Mouse (Mus musculus) induced T-regulatory cell, adult 2 months (primary cell): ENCODE data around the gene Il1rap.
A peak's percentile ranks its signal among the peaks of the same experiment; 100 is the strongest.

Experiments
- DNase-seq: peaks from one replicate; pipeline ENCODE4 v3.0.0-alpha.2; 2012; ENCODE audit warnings: low read depth

Gene Il1rap

DNA sequence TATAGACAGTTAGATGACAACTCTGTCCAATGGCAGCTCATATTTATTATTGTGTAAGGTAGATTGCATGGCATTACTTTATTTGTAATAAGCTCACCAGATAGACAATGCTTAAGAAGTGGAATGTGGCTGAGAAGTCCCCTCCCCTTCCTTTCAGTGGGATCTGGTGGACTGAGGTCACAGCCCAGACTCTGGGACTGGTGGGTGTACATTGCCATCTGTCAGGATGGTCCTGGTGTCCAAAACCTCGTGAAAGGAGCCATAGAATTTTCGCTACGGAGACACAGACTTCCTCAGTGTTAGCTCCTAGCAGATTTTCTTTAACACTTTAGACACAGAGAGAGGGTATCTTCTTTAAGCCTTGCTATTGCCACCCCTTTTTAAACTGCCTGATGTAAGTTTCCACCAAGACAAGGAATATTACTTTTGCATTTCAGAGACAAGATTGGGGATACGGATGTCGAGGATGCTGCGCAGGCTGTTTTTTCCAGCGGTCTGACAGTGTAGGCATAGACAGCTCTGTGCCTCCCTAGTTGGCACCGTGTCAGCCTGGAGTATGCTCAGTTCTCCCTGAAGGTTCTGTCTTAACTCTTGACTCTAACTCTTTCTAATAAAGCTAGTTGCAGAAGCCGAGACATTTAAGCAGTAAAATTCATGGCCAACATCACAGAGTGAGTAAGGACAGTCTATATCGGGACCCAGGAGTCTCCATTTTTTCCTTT is 31.2 kb downstream of the Il1rap start:
- no peak for DNase-seq

DNA sequence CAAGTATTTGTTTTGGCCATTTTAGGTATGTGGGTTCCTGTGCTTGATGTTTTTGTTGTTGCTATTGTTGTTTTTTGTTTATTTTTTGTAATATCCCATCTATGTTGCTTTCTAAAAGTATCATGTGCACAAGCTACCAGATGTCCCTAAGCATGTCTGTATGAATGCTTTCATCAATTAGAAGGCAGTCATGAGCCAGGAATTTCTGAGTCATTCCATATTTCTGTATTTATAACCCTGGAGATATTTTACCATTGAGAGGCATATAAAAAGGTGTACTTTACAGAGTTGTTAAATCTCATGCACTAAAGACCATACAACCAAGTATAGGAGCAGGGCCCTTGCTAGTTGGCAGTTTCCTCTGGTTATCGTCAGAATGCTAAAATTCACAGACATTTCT is 41.6 kb downstream of the Il1rap start:
- no peak for DNase-seq

DNA sequence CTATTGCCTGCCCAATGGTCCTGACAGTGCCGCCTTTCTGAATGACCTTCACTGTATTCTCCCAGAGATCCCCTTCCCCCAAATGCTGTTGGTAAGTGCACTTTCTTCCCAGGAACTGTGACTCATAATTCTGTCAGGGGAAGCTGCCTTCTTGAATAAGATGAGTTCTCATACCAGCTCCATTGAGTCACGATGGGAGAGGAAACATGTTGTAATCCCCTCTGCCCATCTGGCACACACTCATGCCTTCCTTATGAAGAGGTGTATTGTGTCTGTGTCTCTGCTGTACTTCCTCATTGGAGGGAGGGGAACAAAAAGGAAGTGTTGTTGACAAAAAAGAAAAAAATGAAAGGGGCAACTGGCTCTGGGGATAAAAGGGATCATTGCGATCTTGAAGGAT is 44.6 kb downstream of the Il1rap start:
- DNase-seq: no peak

DNA sequence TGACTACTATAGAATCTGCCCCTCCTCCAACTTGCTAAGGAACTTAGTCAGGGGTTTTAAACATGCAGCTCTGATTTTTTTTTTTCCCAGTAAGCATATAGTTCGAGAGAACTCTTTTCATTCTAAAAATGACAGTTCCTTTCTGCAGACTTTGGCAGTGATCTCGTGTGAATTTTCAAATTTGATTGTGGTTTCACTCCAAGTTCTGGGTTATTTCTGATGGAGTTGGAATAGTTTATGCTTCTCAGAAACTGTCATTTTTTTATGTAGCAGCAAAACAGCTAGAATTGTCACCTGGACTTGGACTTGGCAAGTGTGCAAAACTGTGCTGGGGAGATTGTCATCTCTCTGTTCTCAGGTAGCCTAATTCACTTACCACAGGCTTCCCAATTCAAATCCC is 53.3 kb downstream of the Il1rap start:
- no peak for DNase-seq

DNA sequence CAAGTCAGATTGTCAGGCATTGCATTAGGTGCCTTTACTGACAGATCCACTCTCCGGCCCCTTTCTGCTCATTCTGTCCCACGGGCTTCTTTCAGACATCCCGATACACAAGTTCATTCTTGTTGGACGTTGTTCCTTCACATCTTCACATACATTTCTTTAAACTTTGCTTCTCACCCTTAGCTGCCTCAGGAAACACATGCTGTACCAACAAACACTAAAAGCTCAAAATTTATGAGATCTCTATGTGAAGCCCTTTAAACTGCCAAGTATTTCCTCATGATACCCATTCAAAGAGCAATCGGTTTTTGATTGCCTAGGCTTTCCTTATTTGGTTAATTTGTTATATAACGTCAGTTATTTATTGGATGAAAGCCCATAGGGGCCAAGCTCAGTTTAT is 61.6 kb downstream of the Il1rap start:
- no peak for DNase-seq

DNA sequence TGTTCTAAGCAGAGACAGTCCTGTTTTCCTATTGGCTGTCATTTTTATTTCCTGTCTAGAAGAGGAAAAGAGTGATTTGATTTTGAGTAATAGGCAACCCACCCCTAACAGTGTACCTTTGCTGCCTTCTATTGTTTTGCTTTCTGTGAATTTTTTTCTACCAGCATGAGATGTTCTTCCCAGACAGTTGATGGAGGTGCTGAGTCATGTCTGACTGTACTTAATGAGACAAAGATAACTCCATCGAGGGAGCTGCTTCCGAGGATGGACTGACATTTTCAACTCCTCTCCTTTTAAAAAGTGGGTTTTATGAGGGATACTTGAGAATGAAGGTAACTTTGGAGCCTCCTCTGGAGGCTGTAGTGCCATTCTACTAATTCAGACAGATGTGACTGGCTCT is 64.6 kb downstream of the Il1rap start:
- peak; percentile 1 for DNase-seq

DNA sequence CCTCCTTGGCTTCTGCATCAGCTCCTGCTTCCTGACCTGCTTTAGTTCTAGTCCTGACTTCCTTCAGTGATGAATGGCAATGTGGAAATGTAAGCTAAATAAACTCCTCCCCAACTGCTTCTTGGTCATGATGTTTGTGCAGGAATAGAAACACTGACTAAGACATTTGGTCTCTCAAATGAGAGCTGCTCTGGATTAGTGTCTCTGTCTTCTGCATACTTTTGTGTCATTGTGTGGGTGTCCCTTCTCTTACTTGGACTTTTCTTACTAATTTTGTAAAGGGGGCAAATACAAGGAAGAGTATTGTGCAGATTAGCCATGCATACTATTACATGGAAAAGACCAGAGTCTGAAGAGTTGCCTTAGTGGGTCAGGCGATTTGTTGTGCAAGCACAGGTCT is 65.5 kb downstream of the Il1rap start:
- no peak for DNase-seq

DNA sequence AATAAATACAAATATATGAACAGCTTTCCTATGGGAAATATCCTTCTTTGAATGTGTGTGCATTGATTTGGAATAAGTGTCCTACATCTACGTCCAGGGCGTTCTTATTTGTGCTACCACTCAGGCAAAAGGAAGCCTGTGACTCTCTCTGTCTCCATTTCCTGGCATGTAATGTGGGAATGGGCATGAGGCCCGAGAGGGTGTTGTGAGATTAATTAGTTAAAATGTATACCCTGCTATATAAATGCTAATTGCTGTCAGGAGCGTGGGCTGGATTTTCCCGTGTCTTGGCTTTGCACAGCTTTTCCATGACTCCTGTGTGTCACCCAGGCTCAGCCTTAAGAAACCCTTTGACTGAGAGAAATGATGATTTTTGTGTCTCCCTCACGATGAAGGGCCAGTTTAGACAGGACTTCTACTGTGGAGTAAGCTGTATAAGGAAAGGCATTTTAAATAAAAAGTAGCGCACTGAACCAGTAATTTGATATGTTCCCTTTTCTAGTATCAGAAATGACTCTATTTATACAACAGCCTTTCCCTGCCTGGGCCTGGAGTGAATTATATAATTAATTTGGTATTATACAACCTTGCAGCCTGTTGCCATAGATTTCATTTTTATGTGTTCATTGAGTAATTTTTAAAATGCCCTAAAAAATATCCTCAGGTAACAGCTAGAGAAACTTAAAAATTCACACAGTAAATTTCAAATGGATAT is 81.4 kb downstream of the Il1rap start:
- DNase-seq: no peak

DNA sequence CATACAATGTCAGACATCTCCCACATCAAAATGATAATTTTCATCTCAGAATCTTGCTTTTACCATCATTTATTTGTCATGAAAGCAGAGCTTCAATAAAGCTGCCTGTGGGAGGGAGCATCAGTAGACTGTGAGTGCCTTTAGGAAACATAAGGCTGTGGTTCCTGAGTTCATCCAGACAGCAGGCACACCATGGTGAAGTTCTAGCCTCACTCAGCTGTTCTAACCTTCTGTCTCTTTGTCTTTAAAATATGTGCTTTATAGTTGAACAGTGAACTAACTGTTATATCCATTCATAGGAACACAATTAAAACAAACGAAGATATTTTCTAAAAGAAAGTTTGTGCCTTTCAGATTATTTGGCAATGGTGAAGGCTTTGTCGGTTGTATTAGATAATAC is 84.9 kb downstream of the Il1rap start:
- DNase-seq: no peak

DNA sequence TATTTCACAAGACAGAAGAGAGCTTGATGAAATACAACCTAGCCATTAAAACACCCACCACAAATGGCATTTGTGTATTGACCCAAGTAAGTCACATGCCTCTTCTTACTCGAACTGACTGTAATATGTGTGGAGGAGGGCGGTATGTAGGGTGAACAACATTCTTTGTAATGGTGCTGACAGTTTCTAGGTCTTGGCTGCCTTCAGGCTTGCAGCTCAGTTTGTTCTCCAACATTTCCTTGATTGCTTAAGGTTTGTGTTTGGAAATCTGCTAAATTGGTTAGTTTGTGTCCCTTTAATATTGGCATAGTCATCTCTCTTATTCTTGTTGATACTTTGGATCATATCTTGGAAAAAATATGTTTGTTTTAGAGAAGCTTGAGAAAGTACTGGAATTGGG is 87.6 kb downstream of the Il1rap start:
- DNase-seq: no peak

DNA sequence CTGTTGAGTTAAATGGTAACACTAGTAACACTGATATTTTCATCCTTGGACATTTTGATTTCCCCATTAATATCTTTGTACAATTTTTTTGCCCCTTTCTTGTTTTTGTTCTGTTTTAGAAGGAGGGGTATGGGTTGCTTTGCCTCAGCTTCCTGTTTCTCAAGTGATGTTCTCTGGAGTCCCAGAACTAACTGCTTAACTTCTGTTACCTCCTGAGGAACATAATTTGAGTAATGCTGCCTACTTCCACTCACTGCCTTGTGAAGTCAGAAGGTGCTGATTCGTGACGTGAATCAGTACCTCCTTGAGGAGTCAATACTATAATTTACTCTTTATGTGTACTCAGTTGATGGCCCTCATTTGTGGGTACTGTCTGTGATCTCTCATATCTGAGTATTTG is 98.9 kb downstream of the Il1rap start:
- DNase-seq: no peak

DNA sequence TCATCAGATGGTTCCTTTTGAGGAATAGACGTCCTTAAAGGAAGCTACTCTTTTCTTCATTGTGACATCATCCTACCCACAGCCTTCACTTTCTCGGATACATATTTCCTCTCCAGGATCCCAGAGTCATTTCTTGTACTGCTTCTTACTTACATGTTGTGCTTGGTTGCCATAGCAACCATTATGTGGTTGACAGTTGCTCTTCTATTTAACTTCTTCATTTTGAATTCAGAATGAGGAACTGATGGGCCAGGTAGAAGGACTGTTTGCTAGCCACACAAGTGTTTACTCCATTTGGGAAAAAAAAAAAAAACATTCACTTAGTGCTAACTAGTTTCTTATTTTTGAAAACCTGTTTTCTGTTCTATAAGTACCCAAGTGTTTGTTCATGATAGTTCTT is 108.3 kb downstream of the Il1rap start:
- peak; percentile 6 for DNase-seq

DNA sequence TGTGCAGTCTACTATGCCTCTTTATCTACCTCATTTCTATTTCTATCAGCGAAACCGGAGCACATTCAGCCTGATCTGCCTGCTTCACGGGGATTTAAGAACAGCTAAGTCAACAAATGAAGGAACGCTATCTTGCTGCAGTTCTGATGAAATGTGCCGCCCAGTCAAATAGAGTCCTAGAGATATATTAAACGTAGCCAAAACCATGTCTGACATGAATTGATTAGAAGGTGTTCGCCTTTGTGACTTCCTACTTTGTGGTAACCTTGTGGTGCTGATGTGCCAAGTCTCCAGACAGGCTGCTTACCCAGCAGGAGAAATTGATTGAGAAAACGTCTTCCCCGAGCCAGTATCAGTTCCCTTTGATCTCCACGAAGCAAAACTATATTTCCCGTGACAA is 109.8 kb downstream of the Il1rap start:
- no peak for DNase-seq

DNA sequence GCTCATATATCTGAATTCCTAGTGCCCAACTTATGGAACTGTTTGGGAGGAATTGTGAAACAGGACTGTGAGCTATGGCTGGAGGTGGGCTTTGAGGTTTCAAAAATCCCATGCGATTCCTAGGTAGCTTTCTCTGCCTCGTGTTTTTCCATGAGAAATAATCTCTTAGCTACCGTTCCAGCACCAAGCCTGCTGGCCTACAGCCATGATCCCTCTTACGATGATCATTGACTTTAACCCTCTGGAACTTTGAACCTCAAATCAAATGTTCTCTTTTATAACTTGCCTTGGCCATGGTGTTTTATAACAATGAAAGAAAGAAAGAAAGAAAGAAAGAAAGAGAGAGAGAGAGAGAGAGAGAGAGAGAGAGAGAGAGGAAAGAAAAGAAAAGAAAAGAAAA is 116.6 kb downstream of the Il1rap start:
- no peak for DNase-seq

DNA sequence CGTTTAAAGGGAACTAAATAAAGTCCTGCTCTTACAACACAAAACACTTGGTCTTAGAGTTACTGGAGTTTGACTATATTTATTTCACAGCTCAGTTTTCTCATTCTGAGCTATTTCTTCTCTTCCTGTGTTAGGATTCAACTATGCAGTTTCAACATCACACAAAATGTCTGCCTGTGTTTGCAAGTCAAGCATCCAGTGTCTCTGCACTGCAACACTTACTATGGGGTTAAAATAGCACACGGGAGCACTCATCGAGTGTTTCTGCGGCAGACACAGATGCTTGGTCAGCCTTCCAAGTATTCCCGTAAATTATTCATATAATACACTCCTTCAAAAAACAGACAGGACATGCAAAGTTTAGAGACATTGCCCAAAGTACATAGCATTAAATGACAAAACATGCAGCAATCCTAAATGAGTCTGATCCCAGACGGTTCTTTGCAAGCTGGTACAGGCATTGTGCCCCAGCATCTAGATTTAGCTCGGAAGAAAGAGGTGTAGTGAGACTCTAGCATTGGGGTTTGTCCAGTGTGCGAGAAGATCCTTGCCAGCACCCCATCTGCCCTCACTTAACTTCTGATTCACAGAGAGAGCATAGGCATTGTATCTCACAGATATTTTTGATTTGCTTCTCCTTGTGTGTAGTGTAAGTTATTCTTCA is 119.1 kb downstream of the Il1rap start:
- DNase-seq: no peak

DNA sequence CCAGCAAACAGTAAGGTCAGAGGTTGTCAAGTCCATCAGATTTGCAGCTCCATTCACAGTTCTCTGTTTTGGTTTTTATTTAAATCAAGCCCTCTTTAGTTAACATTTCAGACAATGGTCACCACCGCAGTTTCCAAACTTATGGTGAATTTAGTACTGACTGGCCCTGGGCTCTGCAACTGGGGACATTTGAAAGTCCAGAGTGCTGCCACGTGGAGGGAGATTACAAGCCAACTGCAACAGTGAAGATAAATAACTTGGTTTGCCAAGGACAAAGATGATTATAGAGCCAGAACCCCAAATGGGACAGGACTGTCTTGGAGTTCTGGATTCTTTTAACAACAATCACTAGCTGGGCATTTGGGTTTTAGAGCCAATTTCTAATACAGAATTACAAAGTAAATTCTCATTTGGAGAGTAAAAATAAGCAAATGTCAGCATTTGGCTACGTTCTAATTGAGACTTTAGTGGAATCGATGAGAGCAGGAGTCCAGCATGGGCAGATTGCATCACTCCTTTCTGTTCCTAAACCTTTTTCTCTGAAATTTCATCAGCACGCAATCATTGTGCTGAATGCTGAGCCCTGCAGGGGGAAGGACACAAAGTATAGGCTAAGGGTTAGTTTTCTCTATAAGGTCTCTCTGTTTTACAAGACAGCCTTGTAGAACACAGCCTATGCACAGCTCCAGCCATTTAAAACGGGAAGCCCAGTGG is 124.3 kb downstream of the Il1rap start:
- DNase-seq: no peak

DNA sequence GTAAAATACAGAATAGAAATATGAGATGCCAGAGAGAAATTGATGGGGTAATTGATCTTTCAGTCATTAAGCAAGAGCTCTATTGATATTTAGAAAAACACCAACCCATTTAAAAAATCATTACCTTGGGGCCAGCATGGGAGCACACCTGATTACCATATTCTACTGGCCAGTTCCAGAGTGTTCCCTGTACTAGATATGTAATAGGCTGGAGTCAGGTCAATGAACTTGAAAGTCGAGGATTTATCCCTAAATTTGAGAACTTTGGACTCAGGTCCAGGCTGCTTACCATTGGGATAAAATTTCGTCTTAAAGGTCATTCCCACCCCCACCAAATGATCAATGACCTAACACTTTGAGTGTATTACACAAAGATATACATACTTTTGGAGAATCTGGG is 125.0 kb downstream of the Il1rap start:
- no peak for DNase-seq

DNA sequence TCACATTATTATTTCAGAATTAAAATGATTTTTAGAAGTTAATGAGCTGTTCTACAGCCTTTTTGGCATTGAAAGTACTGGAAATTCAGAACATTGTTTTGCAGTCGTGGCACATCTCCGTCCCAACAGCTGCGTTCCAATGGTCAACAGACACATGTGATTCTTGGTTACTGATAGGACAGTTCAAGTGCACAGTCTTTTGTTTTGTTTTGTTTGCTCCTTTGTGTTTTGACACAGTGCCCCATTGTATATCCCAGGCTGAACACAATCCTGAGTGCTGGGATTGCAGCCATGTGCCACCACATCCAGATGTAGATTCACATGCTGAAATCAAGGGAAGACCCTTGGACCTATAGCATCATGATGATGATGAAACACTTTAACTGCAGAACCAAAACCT is 129.4 kb downstream of the Il1rap start:
- no peak for DNase-seq

DNA sequence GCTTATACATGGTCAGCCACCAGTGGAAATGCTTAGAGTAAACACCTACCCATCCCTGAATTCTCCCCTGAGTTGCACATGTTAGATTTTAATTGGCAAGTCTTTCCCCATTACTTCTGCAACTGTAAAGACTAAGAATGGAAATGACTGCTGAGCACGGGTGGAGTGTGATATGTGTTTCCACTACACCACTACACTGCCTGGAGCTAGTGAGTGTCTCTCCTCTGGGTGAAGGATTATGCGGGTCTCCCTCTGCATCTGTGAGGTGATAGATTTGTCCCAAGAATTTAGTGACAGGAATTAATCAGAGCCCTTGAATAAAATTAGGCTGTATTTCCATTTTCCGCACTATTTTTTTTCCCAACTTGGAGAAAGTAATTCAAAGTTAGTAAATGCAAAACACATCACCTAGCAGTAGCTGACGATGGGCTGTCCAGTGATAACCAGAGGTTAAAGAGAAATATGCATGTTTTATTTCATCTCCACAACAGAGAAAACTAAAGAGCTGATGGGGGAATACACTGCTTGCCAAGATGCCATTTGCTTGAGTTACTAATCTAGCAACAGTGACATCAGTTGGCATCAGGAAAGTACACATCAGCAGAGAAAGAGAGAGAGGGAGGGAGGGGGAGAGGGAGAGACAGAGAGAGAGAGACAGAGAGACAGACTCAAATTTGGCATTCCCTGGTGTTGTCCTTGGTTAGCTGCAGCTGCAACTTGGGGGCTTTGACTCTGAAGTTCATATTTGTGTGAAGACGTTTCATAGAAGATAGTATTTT is 132.2 kb downstream of the Il1rap start:
- DNase-seq: no peak

DNA sequence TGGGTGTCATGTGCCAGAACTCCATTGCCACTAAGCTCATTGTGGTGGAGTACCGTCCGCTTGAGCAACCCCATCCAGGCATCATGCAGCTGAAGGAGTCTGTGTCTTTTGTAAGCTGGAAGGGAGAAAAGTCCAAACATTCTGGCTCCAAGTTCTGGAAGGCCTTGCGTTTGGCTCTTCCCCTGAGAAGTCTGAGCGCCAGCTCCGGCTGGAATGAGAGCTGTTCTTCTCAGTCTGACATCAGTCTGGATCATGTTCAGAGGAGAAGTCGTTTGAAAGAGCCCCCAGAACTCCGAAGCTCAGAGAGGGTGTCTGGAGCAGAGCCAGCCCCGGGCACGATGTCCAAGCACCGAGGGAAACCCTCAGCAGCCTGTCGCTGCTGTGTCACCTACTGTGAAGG is 141.0 kb downstream of the Il1rap start:
- DNase-seq: no peak

DNA sequence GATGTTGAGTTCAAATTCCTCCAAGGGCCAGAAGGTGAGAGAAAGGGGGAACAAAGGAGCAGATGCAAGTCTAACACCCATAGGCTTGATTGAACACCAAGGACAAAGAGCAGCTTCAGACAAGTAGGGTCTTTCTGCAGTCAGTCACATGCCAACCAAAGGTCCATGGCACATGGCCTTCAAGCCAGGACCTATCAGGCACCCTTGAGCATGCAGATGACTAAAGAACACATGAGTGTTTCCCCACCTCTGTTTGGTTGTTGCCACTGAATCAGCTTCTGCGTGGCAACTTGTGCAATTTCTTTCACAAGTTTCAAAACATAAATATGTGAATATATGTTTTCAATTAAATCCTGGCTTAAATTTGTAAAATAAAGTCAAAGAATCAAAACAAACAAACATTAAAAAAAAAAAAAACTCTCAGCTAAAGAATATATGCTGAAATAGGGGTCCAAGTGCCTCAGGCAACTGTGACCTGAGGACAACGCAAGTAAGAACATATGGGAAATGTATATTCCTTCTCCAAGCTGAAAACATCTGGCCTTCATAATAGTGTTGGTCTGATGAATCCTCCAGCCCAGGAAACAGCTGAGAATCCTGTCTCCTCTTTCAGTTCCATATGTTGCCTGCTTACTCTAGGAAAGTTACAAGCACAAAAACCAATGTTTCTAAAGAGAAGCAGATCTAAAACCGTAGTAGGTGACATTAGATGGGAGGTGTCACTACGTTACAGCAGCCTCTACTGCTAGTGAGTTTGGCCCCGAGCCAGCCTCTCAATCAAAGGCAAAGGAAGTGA is 142.6 kb downstream of the Il1rap start:
- no peak for DNase-seq
